Mouse (Mus musculus) testis, adult 2 months (tissue): ENCODE data around the gene Churc1.

Experiments used
- CTCF ChIP-seq: fragments of 200-500 bp; IDR thresholded peaks from 2 replicates; pipeline ENCODE4 v1.5.1; 2012; ENCODE audit warnings: low read depth, mild to moderate bottlenecking, inconsistent platforms, low read length, moderate library complexity; ENCODE audit not compliant: control insufficient read depth, insufficient read depth, insufficient replicate concordance
- POLR2A ChIP-seq: fragments of 200-500 bp; IDR thresholded peaks from 2 replicates; pipeline ENCODE4 v1.6.1; 2012; ENCODE audit warnings: low read depth, mild to moderate bottlenecking, inconsistent platforms, low read length, moderate library complexity; ENCODE audit not compliant: control insufficient read depth

DNA sequence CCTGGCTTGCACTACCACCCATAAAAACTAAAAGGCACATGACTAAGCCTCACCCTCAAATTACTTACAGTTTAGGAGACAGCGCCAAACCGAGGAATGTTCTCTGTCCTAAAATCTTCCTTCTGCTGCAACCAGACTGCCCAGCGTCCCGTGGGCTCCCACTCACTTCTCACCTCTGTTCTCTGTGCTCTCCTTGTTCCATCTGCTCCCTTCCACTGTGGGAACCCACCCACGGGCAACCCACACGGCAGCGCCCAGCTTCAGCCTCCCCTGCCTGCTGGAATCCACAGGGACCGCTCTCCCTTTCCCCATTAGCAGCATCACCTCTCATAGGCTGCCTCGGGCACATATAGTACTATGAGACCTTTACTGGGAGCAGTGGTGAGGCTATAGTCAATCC, 53.6 kb downstream of the Churc1 start:
- TF ChIP-seq POLR2A, result no peak
- TF ChIP-seq CTCF, result no peak
